Mouse (Mus musculus): ENCODE data around the gene Uhrf2.
A peak's percentile ranks its signal among the peaks of the same experiment; 100 is the strongest.
"Not testable (repeated sequence)": the region's sequence is repeated elsewhere in the genome, so short reads cannot be mapped to it uniquely, and the experiment has no call there.

Uhrf2 gene

GRCm38 (mm10) chr19:30029894-30030635 lies at the start of gene Uhrf2:
Gene Uhrf2, plus strand, starts transcription at chr19:30030513.
- DNase-seq (ENCODE audit: inconsistent ontology term): peak; percentile 99

DNA sequence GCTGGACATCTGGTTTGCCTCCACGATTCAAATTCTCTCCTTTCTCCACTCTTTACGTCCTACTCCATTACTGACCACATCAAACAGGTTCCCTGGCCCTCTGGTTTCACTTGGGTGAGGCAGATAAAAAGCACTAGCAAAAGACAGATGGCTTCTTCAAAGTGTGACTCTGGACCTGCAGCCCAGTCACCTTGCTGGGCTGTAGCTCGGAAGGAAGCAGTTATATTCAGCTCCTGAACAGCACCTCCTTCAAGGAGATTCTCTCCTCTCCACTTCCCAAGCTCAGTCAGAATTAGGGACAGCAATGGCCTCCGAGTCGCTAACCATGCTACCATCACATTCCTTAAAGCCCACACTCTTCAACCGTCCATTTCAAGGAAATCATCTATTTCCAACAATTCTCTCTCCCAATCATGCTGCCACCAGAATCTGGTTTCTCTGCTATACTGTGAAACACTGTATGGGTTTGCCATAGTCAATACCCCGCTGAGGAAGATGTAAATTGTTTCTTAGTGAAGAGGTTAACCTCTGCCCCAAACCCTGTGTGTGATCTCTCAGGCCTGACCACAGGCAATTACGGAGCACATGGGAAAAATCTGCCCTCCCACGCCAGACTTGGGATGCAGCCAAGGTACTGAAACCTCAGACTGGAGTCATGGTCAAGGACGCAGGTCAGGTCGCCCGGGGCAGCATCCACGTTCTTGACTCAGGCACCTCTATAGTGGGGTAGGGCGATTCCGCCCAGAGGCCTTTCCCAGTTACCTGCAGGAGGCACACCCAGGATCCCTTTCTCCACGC lies 45.9 kb upstream of the Uhrf2 start:
- DNase-seq (ENCODE audit: inconsistent ontology term): peak; percentile 45

DNA sequence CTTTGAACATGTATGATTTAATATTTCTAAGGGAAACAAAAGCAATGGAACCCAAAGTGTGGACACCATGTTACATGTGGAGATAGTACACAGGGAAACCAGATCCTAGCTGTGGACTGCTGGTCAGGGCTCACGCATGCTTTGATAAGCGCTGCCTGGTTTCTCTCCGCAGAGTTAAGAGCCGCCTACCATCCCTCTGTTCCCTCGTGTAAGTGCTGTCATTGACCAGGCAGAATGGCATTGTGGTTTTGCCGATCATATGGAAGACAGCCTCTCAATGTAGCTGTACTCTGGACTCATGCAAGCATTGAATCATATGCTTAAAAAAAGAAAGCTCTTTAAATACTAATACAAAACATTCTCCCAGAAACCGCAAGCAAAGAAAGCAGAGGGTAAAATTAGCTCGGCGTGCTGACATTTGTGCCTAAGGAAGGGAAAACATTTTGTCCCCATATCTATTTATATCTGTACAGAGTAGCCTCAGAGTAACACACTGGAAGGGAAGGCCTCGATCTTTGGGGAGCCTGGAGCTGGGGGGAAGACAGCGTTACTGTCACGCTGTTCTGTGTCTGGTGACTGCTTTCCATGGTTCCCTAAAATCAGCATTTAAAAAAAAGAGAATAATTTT lies 43.7 kb upstream of the Uhrf2 start:
- no peak for DNase-seq (ENCODE audit: inconsistent ontology term)

- DNase-seq (ENCODE audit: inconsistent ontology term): no peak
These were observed 29.6 kb upstream of the Uhrf2 start for GRCm38 (mm10) chr19:30000406-30001365.

GRCm38 (mm10) chr19:30001550-30001949 lies 28.8 kb upstream of the Uhrf2 start:
- DNase-seq (ENCODE audit: inconsistent ontology term): no peak

- DNase-seq (ENCODE audit: inconsistent ontology term): no peak
These were observed 26.7 kb upstream of the Uhrf2 start, which contains the start of gene Trpd52l3 for GRCm38 (mm10) chr19:30003621-30004020. Gene Trpd52l3, plus strand, starts transcription at chr19:30003790.

- no peak for DNase-seq (ENCODE audit: inconsistent ontology term)
These were observed 23.9 kb upstream of the Uhrf2 start for GRCm38 (mm10) chr19:30006371-30006770.

DNA sequence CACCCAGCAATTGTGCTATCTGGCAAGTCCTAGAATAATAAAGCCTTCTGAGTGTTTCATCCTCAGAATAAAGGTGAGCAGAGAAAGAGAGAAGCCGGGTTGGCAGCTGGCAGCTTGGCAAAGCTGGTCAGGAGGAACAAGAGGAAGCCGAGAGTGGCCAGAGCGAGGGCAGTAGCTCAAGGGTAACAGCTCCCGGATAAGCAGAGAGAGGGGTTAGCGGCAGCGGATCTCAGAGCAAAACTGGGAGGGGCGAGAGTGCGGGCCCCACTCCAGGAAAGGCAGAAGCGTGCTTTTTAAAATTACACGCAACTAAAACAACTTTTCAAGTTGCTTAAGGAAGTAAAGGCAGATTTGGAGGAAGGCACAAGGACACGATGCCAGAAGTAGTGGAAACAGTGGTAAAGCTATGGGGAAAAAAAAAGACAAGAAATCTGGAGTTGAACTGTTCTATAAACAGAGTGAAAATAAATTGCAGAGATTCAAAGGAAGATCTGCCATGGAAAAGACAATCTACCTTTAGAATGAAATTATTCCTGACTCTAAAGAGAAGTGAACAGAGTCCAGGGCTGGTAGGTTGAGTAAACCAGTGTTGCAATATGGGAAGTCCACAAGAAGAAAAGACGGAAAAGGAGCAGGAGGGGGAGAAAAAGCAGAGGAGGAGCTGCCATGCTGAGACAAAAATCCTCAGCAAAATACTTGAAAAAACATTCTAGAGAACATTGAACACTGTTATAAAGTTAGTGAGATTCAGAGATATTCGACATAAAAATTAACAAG lies 19.6 kb upstream of the Uhrf2 start:
- no peak for DNase-seq (ENCODE audit: inconsistent ontology term)

DNA sequence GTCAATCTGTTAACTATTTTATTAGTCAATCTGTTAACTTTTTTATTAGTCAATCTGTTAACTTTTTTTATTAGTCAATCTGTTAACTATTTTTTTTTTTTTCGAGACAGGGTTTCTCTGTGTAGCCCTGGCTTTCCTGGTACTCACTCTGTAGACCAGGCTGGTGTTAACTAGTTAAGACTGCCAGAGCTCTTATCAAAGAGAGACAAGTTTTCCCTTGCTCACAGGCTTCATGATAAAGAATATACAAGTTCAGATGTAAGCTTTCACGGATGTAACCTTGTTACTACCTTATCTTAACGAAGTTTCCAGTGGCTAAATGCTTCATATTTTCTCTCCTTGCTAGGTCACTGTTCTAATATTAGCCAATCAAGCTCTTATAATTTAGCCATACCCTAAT lies 16.0 kb upstream of the Uhrf2 start:
- DNase-seq (ENCODE audit: inconsistent ontology term): no peak

DNA sequence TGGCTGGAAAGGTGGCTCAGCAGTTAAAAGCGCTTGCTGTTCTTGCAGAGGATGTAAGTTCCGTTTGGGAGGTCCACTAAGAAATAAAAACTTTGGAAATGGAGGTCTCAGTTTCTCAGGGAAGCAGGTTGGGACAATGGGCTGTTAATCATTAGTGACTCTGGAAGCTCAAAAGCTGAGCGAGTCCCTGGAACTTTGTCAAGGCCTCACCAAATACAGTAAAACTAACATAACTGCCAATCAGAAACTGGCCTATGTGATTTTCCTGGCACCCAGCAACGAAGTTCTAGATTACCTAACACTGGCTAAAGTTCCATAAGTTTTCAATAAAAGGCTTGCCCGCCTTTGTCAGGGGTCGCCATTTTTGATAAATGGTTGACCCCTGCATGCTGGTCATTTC lies 14.2 kb upstream of the Uhrf2 start:
- DNase-seq (ENCODE audit: inconsistent ontology term): no peak

- DNase-seq (ENCODE audit: inconsistent ontology term): not testable (repeated sequence)
These were observed 6.9 kb upstream of the Uhrf2 start for GRCm38 (mm10) chr19:30023419-30023818.

DNA sequence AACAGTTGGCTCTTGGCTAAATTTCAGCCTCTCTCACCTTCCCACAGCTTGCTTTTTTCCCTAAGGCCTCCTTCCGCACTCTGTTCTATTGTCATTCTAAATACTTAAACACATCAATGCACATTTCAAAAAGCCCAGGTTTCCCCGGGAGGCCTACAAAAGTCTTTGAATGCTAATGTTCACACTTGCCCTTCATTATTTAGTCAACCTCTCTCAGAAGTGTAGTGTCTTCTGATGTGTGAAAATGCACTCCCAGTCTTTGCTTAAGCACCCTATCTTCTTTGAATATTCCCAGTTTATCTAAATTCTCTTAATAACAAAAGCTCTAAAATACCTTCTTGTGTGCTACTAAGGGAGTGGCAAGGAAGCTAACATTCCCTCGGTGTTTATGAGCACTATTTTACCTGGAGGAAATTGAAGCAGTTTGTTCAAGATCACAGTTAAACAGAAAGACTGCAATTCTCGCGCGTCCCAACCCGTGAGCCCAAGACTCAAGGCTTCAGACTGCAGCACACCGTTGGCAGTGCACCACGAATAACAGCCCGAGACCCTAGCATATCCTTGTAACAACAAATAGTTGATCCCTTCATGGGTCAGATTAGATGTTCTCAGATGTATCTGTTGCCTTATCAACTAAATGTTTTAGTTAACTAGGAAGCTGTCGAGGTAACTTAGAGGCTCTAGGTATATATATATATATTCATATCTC lies 1.2 kb upstream of the Uhrf2 start:
- no peak for DNase-seq (ENCODE audit: inconsistent ontology term)

GRCm38 (mm10) chr19:30030636-30031467 lies 539 bp downstream of the Uhrf2 start:
- DNase-seq (ENCODE audit: inconsistent ontology term): peak; percentile 50

GRCm38 (mm10) chr19:30031468-30031931 lies 1.2 kb downstream of the Uhrf2 start:
- peak; percentile 61 for DNase-seq (ENCODE audit: inconsistent ontology term)

DNA sequence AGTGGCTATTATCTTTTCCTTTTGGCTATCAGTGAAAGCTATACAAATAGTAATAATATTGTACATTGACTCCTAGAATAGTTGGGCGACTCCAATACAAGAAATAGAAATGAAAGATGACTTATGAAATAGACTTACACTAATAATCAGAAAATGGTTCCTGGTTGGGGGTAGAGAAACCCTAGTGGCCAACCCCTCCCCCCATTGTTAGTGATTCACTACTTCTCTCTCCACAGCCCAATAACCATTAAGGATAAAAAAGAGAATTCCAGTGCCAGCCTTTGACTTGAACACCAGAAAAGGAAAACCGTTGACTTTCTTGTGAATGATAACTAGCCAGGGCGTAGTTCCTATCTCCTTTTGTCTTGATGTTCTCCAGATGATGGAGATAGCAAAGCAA lies 1.9 kb downstream of the Uhrf2 start:
- peak; percentile 26 for DNase-seq (ENCODE audit: inconsistent ontology term)

- DNase-seq (ENCODE audit: inconsistent ontology term): no peak
These were observed 5.0 kb downstream of the Uhrf2 start for GRCm38 (mm10) chr19:30035361-30035760.

DNA sequence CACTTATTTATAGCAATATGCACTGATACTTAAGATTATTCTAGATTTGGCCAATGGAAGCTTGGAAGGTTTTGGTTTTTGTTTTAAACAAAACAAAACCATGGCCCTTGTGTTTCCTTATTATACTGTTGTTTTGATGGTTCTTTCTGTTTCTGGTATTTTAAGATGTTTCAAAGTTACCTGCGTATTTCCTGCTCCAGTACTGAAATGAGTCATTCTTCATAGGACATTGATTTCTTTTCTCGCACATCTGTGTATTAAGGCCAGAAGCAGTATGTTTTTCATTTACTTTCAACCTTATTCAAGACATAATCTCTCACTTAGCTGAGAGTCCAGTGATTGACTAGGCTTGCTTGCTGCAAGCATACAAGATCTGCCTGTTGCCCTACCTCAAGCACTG lies 13.4 kb downstream of the Uhrf2 start:
- no peak for DNase-seq (ENCODE audit: inconsistent ontology term)

- DNase-seq (ENCODE audit: inconsistent ontology term): no peak
These were observed 14.3 kb downstream of the Uhrf2 start for GRCm38 (mm10) chr19:30044630-30045029.

- DNase-seq (ENCODE audit: inconsistent ontology term): no peak
These were observed 15.5 kb downstream of the Uhrf2 start for GRCm38 (mm10) chr19:30045857-30046256.
